Mouse (Mus musculus) frontal cortex, adult 2 months (tissue): Measurements from ENCODE around the gene Cyp26c1. TPM values are rescaled to one million over a fixed set of nuclear protein-coding genes. Genes with fewer than 3 reads are reported as not detected.

ENCODE experiments used
- DNase-seq, 2 experiments: peaks; one replicate each; pipeline ENCODE4 v3.0.0; 2022; ENCODE audit warnings: low spot score in 1 of 2; ENCODE audit errors: extremely low spot score in 1 of 2
- polyA plus RNA-seq: library from polyadenylated mRNA; depleted of rRNA; stranded (reverse); fragments of >200 nt; gene quantifications from 2 replicates; pipeline ENCODE4 v1.2.3, GENCODE M21; 2012; rRNA removed

The Cyp26c1 gene
- not detected in 2 replicates for polyA plus RNA-seq

DNA sequence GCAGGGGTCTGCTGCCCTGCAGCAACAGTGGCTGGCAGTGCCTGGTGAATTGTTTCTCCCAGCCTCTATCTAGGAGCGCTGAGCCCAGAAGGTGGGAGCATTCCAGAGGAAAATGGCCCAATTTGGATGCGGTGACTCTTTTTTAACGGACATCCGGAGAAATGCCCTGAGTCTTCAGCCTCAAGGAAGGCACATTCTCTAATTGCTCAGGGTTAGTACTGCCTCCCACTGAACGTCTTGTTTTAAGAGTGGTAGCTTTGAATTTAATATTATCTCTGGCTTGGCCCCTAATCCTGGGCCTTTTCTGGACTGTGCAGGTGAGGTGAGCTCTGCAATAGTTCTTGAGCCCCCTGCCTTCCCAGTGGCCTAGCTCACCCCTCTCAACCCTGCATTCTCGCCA, at the start of gene Cyp26c1:
Cyp26c1 (plus strand) TSS at position 301 of the 400 bp plus-strand sequence.
- DNase-seq = no peak

DNA sequence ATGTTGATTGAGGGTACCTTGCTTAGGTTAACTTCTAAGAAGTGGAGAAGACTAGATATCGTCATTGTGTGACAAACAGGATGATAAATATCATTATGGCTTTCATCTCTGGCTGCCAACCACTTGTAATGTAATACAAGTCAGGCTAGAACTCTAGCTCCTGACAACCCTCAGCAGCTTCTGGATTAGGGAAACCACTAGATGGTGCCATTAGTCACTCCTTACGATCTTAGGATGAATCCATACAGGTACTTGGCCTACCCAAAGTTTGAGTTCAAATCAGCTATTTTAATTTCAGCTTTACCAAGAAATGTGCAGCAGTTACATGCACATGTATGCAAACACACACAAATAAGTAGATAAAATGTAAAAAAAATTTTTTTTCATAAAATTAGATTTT, 37.4 kb upstream of the Cyp26c1 start:
- peak in 1 of 2 experiments; percentile 38 for DNase-seq

DNA sequence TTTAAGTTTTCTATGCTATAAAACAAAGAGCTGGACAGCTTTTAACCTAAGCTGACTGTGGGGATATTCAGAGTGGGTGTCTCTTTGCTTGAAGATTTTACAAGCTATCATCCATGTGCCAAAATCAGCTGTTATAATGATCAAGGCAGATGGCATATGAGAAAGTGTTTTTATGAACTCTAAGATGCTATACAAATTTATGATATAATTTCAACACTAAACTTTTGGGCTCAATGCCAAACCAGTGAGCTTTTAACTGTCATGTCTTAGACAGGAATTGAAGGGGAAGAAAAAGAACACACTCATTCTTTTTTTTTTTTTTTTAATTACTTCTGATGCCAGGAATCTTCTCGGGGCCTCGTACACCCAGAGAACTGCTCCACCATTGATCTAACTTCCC, 34.9 kb upstream of the Cyp26c1 start:
- DNase-seq = peak in 1 of 2 experiments; percentile 51

DNA sequence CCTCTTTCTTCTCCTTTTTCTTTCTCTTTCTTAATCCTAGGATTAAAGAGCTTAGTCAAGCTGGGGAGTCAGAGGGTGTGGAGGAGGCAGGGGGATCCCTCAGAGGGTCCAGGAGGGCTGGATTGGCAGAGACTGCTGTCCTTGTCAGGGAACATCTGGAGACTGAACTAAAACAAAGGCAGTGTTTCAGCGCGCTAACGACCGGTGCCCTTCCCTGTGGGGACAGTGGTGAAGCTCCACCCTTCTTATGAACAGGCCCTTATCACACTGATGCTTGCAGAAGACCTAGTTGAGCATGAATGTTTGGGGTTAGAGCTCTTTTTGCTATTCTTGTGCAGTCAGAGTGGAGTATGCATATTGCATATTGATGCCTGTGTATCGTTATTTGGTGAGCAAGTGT, 31.4 kb upstream of the Cyp26c1 start:
- DNase-seq = no peak

DNA sequence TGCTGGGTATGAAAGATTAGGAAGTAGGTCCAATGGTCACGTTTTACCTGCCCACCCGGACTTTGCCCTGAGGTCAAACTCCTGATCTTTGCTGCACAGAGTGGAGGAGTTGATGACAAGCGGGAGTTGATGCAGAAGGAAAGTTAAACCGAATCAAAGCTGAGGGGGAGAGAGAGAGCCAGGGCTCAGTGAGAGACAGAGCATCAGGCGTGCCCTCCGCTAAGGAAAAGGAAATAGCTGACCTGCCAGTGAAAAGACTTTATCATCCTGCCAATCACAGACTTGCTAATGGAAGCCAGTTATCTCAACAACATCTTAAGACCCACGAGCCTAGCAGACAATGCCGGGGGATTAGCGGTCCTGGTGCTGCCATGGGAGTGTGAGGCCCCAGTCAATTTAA, 28.9 kb upstream of the Cyp26c1 start:
- no peak for DNase-seq

DNA sequence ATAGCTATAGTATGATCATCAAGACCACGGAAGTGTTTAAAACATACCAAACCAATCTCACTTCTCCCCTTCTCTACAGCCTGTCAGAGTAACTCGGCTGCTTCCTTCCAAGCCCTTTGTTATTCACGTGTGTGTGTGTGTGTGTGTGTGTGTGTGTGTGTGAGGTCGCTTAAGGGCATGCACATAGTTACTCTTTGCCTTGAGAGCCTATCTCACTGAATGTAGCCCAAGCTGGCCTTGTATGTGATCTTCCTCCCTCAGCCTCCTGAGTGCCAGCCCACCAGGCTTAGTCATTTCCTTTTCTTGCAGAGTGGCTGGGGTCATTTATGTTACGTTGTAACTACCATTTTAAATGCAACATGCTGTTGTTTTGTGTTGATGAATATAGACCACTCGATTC, 20.1 kb upstream of the Cyp26c1 start:
- DNase-seq = no peak

DNA sequence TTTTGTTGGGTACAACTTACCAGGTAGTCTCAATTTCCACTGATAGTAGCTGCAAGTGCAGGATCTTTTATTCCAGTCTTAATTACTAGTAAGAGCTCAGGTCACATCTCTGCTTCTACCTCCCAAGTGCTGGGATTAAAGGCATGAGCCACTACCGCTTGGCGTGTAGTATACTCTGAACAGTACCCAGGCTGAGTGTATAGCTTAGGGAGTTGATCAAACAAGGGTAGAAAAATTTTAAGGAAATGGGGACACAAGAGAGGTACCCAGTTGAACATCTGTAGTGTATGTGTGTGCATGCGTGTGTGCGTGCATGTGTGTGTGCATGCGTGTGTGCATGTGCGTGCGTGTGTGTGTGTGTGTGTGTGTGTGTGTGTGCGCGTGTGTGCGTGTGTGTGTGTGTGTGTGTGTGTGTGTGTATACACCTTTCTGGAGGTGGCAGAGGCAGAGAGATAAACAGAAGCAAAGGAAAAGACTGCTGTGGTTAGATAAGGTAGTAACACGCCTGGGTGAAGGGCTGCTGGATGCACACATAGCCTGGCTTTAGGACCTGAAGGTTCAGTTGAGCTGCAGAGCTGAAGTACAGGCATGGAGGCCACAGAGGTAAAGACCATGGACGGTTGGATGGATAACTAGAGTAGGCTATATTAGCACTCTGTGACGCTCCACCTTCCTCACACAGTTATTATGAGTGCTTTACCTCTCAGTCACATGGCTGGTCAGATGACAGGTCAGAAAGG, 17.4 kb upstream of the Cyp26c1 start:
- no peak for DNase-seq

DNA sequence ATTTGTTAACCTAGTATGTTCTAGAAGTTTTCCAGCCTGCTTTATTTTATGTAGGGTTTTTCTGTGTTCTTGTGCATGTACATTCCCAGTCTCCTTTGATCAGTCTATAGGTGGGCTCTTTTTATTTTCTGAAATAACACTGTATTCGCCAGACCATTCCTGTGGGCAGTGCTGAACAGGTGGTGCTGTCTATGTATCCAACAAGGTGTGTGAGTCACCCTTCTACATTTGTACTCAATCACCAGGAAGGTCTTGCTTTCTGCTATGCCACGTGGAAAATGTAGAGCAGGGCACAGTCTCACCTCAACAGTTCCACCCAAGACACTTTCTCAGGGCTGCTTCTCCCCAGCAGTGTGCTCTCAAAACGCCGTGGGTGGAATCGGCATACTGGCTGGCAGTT, 16.7 kb upstream of the Cyp26c1 start:
- no peak for DNase-seq

DNA sequence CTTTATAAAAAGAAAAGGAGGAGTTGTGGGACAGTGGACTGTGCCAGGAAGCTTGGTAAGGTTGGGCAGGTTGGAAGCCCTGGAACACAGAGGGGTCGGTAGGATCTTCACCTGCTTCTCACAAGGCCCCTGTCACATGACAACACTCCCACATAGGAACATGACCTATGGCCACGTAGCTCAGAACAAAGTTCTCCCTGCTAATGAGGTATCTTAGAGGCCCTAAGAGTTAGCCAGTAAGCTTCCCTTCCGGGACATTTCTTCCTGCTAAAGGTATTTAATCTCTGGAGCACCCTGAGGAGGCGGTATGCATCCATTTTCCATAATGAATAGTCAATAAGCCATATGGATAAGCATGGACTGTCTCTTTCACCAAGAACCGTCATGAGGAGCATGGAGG, 15.9 kb upstream of the Cyp26c1 start:
- DNase-seq = no peak

DNA sequence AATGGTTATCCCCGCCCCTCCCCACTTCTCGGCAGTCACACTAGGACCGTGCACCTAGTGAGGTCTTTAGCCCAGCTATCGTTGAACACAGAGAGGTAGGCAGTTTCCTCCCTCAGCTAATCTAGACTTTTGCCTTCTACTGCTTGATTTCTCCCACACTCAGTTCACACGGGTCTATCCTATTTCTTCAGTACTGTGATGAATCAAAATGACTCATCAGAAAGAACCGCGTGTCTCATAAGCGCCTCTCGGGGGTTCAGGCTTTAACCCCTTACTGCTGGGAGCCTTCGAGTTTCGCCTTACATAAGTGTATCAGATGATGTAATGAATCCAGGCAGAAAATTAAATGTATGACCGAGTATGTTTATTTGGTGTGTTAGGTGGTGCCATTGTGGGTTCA, 12.0 kb upstream of the Cyp26c1 start:
- DNase-seq = peak in 1 of 2 experiments; percentile 26

DNA sequence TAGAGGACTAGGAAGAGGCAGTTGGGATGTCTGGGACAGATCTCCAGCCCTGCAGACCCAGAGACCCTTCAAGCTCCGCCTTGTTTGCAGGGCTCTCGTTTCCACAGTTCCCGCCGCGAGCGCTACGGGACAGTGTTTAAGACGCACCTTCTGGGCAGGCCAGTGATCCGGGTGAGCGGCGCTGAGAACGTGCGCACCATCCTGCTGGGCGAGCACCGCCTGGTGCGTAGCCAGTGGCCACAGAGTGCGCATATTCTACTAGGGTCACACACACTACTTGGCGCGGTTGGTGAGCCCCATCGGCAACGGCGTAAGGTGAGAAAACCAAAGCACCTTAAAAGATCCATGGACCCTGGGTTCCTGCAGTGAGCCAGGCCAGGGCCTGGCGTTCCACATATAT, 966 bp downstream of the Cyp26c1 start:
- no peak for DNase-seq

DNA sequence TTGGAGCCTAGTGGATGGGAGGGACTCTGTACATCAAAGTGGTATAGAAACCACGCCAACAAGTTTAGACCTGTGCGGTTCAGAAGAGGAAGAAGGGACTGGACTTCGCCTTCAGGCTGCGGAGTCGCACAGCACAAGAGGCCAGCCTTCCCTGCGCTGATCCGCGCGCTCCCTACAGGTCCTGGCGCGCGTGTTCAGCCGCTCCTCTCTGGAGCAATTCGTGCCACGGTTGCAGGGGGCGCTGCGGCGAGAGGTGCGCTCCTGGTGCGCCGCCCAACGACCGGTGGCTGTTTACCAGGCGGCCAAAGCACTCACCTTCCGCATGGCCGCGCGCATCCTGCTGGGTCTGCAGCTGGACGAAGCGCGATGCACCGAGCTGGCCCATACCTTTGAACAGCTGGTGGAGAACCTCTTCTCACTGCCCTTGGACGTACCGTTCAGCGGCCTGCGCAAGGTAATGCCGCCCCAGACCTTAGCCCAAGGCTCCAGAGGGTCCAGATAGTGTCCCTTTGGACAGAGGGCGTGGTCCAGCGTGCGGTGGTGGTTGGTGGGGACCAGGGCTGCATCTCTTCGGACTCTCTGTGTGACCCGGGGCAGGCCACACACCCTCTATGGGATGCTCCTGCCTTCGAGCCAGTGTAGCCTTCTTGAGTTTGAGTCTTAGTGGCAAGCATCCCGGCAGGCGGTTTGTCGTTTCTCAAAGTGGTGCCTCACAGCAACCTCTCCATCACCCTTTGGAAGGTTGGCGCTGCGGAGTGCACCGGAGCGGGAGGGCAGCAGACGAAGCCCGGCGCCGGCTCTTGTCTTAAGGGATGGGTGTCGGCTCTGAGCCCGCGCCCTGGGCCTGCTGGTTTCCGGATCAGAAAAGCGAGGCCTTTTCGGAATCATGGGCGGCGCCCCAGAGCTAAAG, 1.8 kb downstream of the Cyp26c1 start:
- DNase-seq = no peak

DNA sequence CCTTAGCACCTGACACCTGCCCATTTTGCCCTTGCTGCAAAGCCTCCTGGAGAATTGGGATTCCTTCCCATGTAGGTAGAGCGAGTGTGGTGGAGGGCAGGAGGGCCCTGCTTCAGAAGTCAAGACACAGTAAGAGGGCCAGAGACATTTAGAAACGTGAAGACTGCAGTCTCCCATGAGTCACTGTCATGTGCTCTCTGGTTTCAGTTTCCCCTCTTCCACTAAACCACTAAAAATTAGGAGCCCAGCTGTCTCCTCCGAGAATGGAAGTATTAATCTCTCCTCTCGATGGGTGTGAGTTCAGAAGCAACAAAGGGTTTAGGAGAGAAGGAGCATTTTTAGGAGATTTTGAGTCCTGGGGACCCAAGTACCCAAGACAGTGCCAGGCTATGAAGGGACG, 4.1 kb downstream of the Cyp26c1 start:
- DNase-seq = no peak

DNA sequence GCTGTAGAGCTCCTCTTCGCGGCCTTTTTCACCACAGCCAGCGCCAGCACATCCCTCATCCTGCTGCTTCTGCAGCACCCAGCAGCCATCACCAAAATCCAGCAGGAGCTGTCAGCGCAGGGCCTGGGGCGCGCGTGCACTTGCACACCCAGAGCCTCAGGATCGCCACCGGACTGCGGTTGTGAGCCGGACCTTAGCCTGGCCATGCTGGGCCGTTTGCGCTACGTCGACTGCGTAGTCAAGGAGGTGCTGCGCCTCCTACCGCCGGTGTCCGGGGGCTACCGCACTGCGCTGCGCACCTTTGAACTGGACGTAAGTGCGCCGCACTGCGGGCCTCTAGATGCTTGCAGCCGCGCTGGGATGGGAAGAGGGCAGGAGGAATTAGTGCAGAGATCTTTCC, 5.3 kb downstream of the Cyp26c1 start:
- DNase-seq = no peak

DNA sequence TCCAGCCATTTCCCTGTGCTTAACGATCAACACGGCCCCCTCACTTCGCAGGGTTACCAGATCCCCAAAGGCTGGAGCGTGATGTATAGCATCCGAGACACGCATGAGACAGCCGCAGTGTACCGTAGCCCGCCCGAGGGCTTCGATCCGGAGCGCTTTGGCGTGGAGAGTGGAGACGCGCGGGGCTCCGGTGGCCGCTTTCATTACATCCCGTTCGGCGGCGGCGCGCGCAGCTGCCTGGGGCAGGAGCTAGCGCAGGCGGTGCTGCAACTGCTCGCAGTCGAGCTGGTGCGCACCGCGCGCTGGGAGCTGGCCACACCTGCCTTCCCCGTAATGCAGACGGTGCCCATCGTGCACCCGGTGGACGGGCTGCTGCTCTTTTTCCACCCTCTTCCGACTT, 7.5 kb downstream of the Cyp26c1 start:
- DNase-seq = peak in 1 of 2 experiments; percentile 38

DNA sequence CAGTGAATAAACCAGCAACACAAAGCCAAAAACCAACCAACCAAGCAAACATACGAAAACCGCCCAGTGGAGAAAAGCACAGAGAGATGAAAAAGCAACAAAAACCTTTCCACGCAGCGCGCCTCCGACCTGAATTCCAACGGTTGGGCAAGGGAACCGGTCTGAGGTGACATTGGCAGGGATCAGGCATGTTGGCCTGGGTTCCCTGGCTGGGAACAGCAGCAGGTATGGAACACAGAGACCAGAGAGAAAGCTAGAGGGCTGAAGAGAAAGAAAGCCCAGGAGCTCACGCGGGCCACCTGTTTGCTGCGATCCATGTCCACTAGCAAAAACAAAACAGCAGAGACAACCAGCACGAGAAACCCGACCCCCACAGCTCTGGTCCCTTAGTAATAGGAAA, 9.8 kb downstream of the Cyp26c1 start:
- no peak for DNase-seq

DNA sequence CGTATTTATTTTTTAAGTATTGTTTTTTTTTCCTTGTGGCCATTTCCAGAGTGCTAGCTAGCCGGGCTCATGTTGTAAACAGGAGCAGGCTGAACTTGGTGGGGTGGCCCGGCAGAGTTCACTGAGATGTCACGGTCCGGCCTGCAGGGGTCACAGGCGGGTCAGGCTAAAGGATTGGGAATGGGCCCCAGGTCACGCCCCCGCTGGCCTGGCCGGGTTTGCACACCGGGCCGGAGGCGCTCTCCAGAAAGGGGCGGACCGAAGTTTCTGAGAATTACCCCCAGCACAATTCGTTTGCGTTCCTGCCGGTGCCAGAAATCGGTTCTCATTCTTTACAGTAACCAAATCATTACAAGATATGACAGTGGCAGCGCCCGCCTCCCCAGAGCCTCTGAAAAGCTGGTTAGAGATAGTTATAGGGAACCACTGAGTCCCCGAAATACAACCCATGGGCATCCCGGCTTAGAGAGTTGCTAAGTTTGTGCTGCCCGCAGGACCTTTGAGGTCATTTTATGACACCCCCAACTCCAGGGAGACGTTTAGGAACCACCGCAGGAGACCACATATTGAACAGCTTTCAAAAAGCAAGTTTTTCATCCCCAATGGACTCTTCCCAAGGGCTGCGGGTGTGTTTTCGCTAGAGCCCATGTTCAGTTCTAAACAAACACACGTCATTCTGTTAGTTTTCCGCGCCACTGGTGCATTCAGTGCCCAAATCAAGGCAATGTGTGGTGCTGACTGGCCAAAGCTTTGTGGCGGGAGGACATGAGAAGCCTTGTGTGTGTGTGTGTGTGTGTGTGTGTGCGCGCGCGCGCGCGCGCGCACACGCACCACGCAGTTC, 10.6 kb downstream of the Cyp26c1 start:
- no peak for DNase-seq

DNA sequence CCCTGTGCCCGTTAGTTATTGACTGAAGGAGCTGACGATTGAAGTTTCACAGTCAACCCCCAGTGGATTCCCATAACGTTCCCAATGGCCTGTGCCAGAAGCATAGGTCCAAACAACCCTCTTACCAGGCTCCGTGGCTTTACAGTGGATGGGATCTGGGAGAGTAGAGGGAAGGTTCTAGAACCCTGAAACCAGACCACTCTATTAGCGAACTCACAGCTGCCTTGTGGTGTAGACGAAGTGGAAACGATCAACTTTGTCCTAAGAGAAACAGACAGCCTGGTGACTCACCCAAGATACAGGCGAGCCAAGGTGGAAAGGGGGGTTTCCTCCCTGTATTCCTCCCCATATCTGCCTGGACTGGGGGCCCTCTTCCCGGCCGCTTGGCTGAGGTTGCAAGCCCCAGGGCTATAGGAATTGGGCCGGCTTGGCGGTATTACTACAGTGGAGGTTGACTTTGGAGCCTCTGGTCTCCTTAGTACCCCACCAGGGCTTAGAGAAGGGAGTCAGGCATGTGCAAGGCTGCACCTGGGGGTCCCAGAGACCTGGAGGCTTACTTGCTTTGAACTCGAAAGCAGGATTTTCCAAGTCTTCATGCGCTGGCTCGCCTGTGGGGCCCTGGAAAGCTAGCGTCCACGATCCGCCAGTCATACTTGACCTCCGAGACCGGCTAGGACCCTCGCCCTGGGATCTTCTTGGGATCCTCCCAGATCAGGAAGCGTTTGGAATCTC, 11.4 kb downstream of the Cyp26c1 start:
- DNase-seq = no peak

DNA sequence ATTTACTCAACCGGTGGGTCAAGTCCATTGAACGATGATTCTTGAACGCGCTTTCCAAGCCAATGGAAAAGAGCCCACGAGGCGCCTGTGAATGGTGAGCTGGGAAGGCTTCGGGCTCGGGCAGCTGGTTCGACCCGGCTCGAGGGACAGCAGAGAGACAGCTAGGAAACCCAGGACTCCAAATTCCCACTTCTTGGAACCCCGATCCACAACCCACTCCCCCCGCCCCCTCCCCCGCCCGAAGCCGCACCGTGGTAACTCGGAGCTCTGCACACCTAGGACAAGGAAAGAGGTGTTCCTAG, 11.9 kb downstream of the Cyp26c1 start:
- no peak for DNase-seq

DNA sequence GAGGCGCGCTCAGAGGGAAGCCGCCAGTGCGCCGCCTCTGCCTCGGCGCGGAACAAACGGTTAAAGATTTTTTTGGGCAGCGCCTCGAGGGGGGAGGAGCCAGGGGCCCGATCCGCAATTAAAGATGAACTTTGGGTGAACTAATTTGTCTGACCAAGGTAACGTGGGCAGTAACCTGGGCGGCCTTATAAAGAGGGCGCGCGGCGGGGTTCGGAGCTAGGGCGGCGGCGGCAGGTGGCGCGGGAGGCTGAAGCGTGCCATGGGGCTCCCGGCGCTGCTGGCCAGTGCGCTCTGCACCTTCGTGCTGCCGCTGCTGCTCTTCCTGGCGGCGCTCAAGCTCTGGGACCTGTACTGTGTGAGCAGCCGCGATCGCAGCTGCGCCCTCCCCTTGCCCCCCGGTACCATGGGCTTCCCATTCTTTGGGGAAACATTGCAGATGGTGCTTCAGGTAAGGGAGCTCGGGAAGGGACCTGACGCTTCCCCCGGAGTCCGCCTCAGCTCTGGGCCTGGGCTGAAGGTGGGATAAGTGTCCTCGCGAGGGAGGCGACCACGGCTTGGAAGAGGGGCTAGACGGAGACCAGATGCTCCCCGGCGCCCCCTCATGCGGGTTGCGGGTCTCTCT, 12.4 kb downstream of the Cyp26c1 start, which contains the start of gene Cyp26a1:
Cyp26a1 (plus strand) TSS at position 148 of the 622 bp plus-strand sequence.
- DNase-seq = no peak
